Mouse (Mus musculus): Measurements from ENCODE around the gene Grk2. TPM values are rescaled to one million over a fixed set of nuclear protein-coding genes. Genes with fewer than 3 reads are reported as not detected.

Gene Grk2
- total RNA-seq, 1 experiment from 2014 or later, result 849 TPM

DNA sequence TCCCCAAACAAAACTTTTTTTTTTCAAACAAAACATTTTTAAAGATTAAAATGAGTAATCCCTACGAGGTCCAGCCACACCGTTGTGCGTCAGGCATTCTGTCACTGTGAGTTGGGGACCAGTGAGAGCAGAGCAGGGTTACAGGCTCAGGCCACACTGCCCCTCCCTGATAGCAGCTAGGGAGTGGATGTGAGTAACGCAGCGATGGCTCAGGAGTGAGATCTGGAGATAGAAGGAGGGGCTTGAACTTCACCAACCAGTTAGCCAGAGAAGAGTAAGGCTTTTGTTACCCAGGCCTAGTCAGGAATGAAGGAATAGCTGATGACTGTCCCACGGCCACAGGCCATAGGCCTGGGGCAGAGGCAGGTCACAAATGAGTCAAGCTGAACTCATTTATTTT is 61.2 kb downstream of the Grk2 start:
- ATAC-seq (ENCODE audit: extremely low read depth, insufficient number of reproducible peaks, low FRiP score, poor library complexity, severe bottlenecking), result no peak

DNA sequence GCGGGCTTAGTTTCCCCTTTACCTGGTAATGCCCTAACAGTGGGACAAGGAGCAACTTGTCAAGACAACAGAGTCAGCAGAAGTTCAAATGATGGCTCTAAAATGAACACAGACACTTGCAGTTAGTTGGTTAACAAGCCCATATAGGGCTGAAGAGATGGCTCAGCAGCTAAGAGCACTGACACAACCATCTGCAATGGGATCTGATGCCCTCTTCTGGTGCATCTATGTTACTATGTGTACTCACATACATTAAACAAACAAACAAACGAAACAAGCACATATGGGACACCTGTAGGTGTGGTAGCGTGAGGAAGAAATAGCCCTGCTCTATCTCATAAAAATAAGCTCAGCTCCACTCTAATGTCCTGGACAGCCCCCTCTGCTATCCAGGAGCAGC is 63.6 kb downstream of the Grk2 start:
- ATAC-seq (ENCODE audit: extremely low read depth, insufficient number of reproducible peaks, low FRiP score, poor library complexity, severe bottlenecking), result 0 out of 2 replicates have a peak, but pooled peaks have one; percentile 39

DNA sequence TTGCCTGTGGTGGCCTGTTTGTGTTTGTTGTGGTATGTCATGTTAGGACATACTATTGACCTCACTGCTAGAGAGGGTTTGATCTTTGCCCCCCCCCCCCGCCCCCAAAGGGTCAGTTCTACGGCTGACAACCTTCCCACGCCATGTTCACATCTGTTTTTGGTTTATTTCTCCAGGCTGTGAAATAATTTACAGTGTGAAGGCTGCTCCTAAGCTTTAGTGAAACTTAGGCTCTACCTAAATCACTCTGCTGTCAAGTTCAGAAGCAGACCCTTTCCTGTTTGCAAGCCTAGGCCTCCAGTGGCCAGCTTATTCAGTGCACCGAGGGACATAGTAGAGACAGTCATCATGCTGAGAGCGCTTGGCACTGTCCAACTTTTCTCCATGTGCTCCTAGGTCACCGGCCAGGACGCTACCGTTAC is 65.8 kb downstream of the Grk2 start:
- no peak for ATAC-seq (ENCODE audit: extremely low read depth, insufficient number of reproducible peaks, low FRiP score, poor library complexity, severe bottlenecking)

Other genes starting within 250 kb of the Grk2 start
- gene Gstp3, start 246.7 kb downstream of the Grk2 start, total RNA-seq (2017), result 22.6 and 23.6 TPM in 2 replicates
- not detected in 2 replicates for gene Cabp2, start 224.6 kb downstream of the Grk2 start, total RNA-seq (2017)
- gene Cdk2ap2, start 209.0 kb downstream of the Grk2 start, total RNA-seq (2017), result 202 and 205 TPM in 2 replicates
- 115 and 132 TPM in 2 replicates for gene Pitpnm1, start 206.2 kb downstream of the Grk2 start, total RNA-seq (2017)
- 53.9 and 61.6 TPM in 2 replicates for gene Aip, start 180.4 kb downstream of the Grk2 start, total RNA-seq (2017)
- gene Gpr152, start 166.4 kb downstream of the Grk2 start, total RNA-seq (2017), result 0.12 and 0.23 TPM in 2 replicates
- gene Cabp4, start 162.2 kb downstream of the Grk2 start, total RNA-seq (2017), result 0.25 and 0.93 TPM in 2 replicates
- gene Coro1b, start 157.6 kb downstream of the Grk2 start, total RNA-seq (2017), result 134 and 152 TPM in 2 replicates
- 227 and 252 TPM in 2 replicates for gene Ptprcap, start 152.6 kb downstream of the Grk2 start, total RNA-seq (2017)
- gene Rps6kb2, start 142.9 kb downstream of the Grk2 start, total RNA-seq (2017), result 34.0 and 45.2 TPM in 2 replicates
- gene Carns1, start 130.7 kb downstream of the Grk2 start, total RNA-seq (2017), result 95.9 and 99.3 TPM in 2 replicates
- gene Tbc1d10c, start 114.9 kb downstream of the Grk2 start, total RNA-seq (2017), result 231 and 269 TPM in 2 replicates
- gene Ppp1ca, start 114.2 kb downstream of the Grk2 start, total RNA-seq (2017), result 535 and 541 TPM in 2 replicates
- 35.1 and 44.3 TPM in 2 replicates for gene Rad9a, start 104.6 kb downstream of the Grk2 start, total RNA-seq (2017)
- gene Clcf1, start 92.0 kb downstream of the Grk2 start, total RNA-seq (2017), result 52.0 and 61.9 TPM in 2 replicates
- gene AC109138.7, start 91.9 kb downstream of the Grk2 start, total RNA-seq (2017), result not detected in 2 replicates
- gene Pold4, start 74.3 kb downstream of the Grk2 start, total RNA-seq (2017), result 228 and 251 TPM in 2 replicates
- 48.0 and 59.8 TPM in 2 replicates for gene Ssh3, start 37.0 kb downstream of the Grk2 start, total RNA-seq (2017)
- gene Ankrd13d, start 23.1 kb downstream of the Grk2 start, total RNA-seq (2017), result 36.3 and 49.8 TPM in 2 replicates
- 205 and 210 TPM in 2 replicates for gene Kdm2a, start 92.1 kb upstream of the Grk2 start, total RNA-seq (2017)
- gene Rhod, start 133.2 kb upstream of the Grk2 start, total RNA-seq (2017), result not detected in 2 replicates
- gene Syt12, start 171.2 kb upstream of the Grk2 start, total RNA-seq (2017), result not detected in 2 replicates
- gene 2010003K11Rik, start 192.4 kb upstream of the Grk2 start, total RNA-seq (2017), result not detected in 2 replicates
- gene Pcx, start 204.2 kb upstream of the Grk2 start, total RNA-seq (2017), result 0.35 and 2.2 TPM in 2 replicates